Mouse (Mus musculus) left cerebral cortex, postnatal 10 days (tissue): ENCODE measurements around the gene Pacs2. TPM values are rescaled to one million over a fixed set of nuclear protein-coding genes. Genes with fewer than 3 reads are reported as not detected.

Experiments
- DNase-seq, 2 experiments: peaks; one replicate each; pipeline ENCODE4 v3.0.0; 2021 to 2022; ENCODE audit warnings: low spot score in 2 of 2, mixed read lengths in 1 of 2; ENCODE audit errors: extremely low spot score in 1 of 2
- intact Hi-C: fragments of 180-260 bp; cut with DNase I; formaldehyde crosslinking; loops from one replicate; pipeline ENCODE4 v1.15.1; 2025
- microRNA-seq: library from miRNA; unstranded; fragments of <30 nt; microRNA quantifications from one replicate; pipeline ENCODE4 v1.2.0, GENCODE M21; 2022
- total RNA-seq, 2 experiments: library from RNA; stranded (reverse); gene quantifications; 2 replicates each; pipeline ENCODE4 v1.2.3; 2021

Gene Pacs2
- total RNA-seq, 2 experiments from 2014 or later: 126 to 128 TPM

DNA sequence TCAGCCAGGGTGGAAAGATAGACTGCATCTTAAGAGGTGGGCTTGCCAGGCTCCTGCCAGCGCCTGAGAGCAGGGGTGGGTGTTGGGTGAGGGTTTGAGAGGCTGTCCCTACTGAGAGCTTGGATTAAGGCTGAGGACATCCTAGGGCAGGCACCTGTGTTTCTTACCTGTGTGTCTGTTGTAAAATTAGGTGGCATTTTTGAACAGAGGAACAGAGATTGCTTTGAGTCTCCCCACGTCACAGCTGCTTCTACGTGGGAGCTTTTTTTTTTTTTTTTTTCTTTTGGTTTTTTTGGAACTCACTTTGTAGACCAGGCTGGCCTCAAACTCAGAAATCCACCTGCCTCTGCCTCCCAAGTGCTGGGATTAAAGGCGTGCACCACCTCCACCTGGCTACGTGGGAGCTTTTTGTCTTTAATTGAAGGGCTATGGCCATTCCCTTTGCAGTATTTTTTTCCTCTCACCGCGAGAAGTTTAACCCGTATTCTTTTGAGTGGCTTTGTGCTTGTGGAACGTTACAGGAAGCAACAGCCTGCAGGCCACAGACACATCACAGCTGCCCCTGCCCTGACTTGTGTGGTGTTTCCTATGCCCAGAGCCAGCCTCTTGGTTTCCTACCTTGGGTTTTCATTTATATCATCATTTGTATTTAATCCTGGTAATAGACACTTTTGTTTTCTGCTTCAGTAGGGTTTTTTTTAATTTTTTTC, 87.1 kb downstream of the Pacs2 start:
- no peak for DNase-seq
- intact Hi-C loops: no loop called here

DNA sequence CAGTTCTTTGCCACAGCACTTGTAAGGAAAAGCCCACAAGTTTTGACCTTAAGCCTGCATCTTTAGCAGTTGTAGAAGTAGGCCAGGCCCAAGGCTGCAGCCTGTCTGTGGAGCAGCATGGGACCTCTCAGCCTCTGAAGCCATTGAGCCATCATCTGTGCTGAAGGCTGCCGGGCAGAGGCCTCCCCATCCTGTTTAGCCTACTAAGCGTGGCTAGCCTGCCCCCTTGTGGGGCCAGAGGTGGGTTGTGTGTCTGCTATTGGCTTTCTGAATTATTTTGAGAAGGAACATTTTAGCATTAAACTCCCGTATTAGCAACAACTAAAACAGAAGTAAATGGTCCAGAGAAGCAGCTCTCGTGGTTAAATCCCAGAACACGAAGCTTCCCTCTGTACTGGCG, 88.2 kb downstream of the Pacs2 start:
- DNase-seq: peak in 1 of 2 experiments; percentile 74
- intact Hi-C loops: no loop called here

DNA sequence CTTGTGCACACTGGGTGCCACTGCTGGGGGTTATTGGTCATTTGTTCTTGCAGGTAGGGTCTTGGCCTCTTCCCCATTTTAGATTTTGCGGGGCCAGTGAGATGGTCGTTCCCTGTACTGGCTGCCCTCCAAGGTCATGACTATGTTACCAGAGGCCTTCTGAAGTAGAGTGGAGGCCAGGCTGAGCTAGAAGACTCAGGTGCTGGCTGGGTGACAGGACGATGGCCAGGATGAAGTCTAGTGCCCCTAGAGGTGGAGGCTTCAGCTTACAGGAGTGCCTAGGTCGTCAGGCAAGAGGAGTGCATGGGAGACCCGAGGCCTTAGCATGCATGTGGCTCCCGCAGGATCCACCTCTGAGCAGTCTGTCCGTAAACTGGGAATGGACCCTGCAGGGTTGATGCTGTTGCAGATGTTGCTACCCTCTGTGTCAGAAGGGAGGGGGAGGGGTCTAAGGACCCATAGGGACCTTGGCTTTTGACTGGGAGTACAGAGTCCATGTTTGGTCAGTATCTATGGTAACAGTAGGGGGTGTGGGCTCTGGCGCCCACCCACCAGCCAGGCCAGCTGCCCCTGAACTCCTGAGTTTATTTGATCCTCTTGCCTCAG, 89.6 kb downstream of the Pacs2 start:
- DNase-seq: no peak
- intact Hi-C loops: no loop called here

DNA sequence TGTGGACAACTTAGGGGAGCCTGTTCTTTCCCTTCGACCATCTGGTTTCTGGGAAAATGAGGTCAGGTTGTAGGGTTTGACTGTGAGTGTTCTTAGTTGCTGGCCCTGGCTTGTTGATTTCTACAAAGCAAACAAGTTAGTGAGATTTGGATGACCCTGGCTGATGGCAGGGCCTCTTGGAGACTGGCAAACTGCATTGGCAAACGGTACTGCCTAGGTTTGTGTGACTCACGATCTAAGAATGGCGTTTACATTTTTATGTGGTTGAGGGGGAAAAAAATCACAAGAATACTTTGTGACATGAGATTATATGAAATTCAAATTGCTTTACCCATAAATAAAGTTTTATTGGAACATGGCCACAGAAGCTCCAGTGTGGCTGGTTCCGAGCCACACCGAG, 92.1 kb downstream of the Pacs2 start:
- intact Hi-C loops: no loop called here
- no peak for DNase-seq

DNA sequence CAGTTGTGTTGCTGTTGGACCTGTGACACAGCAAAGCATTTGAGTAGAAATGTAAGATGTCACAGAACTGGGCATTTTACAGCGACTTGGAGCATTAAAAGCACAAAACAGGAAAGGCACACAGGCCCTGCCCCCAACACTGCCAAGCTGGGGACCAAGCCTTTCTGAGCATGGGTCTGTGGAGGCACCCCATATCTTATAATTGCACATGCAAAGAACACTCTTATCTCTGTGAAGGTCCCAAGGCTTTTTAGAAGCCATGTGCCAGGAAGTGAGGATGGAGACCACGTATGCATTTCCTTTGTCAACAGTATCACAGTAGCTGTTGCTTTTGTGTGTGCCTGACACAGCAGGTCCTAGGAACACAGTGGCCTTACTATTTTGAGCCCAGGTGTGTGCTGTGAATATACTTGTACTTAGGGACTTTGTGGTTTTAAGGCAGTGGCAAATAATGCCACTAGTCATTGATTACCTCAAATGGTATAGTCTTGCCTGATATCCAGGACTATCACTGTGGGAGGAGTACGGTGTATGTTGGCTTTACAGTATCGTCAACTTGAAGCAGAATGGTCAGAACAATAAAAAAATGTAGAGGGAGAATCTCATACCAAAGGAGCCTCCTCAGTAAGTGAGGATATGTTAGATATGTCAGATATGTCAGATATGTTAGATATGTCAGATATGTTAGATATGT, 93.3 kb downstream of the Pacs2 start:
- intact Hi-C loops: no loop called here

DNA sequence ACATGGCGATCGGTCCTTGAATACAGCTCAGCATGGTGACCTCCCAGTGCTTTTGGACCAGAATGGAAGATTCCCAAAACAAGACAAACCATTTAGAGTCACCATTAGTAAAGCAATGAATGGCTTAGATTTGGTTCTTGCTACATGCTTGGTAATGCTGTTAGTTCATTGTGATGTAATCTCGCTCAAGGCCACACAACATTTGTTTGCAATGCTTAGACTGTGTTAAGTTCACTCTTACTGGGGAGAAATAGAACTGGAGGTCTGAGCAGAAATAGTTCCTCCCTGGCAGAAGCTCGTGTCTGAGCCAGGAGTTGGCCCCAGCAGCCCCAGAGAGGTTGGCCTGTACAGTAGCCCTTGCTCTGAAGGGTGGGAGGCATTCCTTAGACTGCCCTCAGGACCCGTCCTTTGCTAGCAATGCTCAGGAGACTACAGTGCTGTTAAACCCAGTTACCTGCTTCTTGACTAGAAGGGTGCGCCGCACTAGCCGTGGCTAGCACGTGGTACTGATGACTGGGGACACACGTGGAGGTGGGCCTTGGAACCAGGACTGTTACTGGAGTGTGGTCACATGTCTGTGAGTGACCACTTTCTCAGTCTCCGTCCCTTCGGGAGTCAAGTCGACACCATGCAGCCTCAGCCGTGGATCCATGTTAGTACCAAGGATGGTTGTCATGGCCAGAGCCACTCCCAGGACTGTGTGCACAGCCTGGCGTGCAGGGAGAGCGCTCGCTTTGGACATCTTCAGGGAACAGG, 94.4 kb downstream of the Pacs2 start:
- intact Hi-C loops: no loop called here

More for the DNA sequence above, 93.3 kb downstream of the Pacs2 start:
- no peak for DNase-seq

DNA sequence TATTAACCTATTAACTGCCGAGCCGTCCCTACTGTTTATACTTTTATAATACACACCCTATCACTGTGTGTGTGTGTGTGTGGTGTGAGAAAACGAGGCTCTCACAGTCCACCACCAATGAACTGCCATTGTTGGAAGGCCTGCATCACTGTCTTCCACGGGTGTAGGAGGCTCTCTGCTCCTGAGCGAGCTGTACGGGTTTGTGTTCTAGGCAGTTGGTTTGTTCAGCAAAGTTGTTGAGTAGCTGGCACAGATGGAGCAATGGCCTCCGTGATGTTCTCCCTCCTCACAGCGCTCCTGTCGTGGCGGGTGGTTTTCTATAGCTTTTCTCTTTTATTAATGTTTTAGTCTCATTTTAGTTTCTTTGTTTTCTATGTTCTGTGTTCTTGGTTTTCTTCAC, 95.5 kb downstream of the Pacs2 start:
- DNase-seq: no peak
- intact Hi-C loops: no loop called here

More for the DNA sequence above, 94.4 kb downstream of the Pacs2 start:
- no peak for DNase-seq

DNA sequence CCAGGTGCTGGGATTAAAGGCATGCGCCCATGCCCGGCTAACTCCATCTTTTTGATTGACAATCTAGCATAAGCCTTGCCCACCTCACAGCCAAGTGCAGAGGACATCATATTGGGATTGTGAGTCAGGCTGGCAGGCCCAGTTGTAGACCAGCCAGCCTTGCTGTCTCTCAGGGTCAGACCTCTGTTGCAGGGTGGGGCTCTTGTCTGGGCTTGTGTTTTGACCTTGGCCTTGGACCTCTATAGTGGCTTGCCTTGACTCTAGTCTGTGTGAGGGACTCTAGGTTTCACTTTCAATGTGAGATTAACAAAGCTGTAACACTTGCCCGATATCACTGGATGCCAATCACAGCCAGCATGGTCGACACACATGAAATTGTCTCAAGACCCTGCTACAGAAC, 99.8 kb downstream of the Pacs2 start:
- no peak for DNase-seq

DNA sequence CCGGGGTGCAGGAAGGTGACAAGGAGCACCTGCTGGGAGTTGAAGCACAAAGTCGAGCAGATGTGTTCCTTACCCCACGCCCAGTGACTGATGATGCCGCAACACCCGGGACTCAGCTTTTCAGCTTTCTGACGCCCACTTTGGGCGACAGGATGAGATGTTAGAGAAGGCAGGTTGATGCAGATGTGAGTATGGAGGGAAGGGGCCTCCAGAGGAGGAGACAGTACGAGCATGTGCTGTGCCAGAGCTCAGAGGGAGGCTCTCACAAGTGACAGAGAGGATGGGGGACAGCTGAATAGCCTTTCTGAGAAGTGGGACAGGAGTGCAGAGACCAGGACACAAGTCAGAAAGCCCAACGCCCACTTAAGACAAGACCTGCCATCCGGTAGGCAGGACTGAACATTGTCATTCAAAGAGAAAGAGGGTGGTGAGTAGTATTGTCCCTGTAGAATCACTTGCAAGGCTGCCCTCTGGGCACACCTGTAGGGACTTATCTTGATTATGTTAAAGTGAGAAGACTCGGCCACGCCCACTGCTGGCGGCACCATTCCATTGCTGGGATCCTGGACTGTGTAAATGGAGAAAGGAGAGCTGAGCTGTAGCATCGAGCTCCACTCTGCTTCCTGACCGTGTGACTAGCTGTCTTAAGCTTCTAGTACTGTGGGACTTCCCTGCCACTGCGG, 100.7 kb downstream of the Pacs2 start:
- DNase-seq: no peak
- intact Hi-C loops: no loop called here

More for the DNA sequence above, 99.8 kb downstream of the Pacs2 start:
- intact Hi-C loops: no loop called here

DNA sequence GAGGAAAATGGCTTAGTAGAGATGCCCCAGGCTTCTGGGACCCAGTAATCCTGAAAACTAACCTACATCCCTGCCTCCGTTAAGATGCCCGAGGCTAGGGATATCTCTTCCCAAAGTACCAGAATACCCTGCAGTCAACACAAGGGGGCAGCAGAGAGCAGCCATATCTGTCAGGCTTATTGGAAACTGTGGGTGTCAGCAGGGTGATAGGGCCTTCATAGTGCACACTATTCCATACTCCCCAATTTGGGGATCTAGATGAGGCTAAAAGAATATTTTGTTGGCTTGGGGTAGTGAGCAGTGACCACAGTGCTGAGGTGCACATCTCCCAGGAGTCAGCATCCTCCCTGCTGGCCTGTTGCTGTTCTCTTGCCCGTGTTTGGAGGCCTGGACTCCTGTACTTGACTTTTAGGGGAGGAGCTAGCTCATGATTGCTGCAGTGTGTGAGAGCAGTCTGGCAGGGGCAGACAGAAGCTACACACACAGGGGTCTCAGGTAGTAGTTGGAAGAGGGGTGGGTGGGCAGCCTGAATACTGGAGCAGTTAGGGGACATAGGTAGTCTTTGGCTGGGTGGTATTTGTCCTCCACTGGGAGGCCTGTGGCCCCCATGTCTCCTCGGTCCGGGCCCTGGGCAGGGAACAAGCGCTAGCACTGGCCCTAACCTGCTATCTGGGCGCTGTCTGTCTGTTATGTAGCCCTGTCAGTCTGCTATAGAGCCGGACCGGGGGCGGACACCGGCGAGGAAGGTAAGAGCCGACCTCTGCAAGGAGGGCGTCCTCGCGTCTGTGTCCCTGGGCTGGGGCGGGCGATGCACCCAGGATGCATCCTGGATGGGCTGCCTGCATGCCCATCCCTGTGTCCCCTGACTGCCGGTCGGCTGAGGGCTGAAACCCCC, 105.5 kb downstream of the Pacs2 start:
- intact Hi-C loops: no loop called here
- DNase-seq: peak; percentile 74 to 83

Small RNAs within 50 kb of the gene (microRNA-seq; reads per million reads assigned to microRNA genes)
- gene Gm44471: not detected

Other genes with a start within 250 kb of the Pacs2 start
- 10 to 100 TPM; 13.8 to 14.5 TPM for gene Ahnak2, start 211.9 kb upstream of the Pacs2 start, total RNA-seq
- 10 to 100 TPM; 14.6 to 16.5 TPM for gene Clba1, start 205.6 kb upstream of the Pacs2 start, total RNA-seq
- 10 to 100 TPM; 11.5 TPM for gene Cdca4, start 185.1 kb upstream of the Pacs2 start, total RNA-seq
- not detected for gene Gpr132, start 146.3 kb upstream of the Pacs2 start, total RNA-seq
- 10 to 100 TPM; 60.0 to 60.9 TPM for gene Jag2, start 84.7 kb upstream of the Pacs2 start, total RNA-seq
- 10 to 100 TPM; 11.8 to 13.2 TPM for gene Nudt14, start 72.4 kb upstream of the Pacs2 start, total RNA-seq
- gene Btbd6, start 38.0 kb upstream of the Pacs2 start, total RNA-seq: 10 to 100 TPM; 61.0 to 61.9 TPM
- gene Brf1, start 13.8 kb upstream of the Pacs2 start, total RNA-seq: 10 to 100 TPM; 53.8 to 54.2 TPM
- gene Tex22, start 60.0 kb downstream of the Pacs2 start, total RNA-seq: under 1 TPM; 0.41 to 0.73 TPM
- 10 to 100 TPM; 87.1 to 89.1 TPM for gene Mta1, start 83.8 kb downstream of the Pacs2 start, total RNA-seq
- gene Crip2, start 125.7 kb downstream of the Pacs2 start, total RNA-seq: 100 to 1,000 TPM; 220 to 253 TPM
- gene Crip1, start 131.8 kb downstream of the Pacs2 start, total RNA-seq: 10 to 100 TPM; 12.4 to 12.6 TPM
- gene Tedc1, start 141.9 kb downstream of the Pacs2 start, total RNA-seq: 1 to 10 TPM; 3.7 TPM
- 10 to 100 TPM; 35.0 to 39.1 TPM for gene Tmem121, start 171.4 kb downstream of the Pacs2 start, total RNA-seq